ENCODE assay signal across 23 mouse cellular contexts in the genomic region with DNA sequence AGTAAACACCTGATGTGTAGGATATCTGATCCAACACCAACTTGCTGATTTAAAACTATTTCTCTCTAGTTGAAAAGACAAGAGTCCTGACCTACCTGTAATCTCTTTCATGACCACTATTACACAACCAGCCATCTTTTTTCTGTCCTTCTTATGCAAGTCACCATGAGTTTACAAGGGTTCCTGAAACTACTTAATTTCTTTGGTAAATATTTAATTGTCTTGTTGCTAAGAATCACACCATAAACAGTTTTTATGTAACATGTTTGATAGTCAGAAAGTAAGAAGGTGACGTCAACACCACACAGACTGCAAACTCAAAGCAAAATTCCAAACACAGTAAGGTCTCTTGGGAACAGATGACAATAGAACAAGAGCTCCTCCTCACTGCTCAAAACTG. TPM values are rescaled to one million over a fixed set of nuclear protein-coding genes. Genes with fewer than 3 reads are reported as not detected.
A peak's percentile ranks its signal among the peaks of the same experiment; 100 is the strongest.
DNase-seq lines count a peak whose midpoint lies in the region; ATAC-seq and TF ChIP-seq lines count a peak whose summit lies in the region.
"Had no signal": no experiment of that assay in that cellular context is flagged by ENCODE, and none has a peak within 500 bp of the region (broad histone marks: within the 10 kb centered on the region; RNA-seq: fewer than 3 reads in every experiment).

No protein-coding gene starts in this region.

- no peak overlapping the region for H3K4me3 ChIP-seq in liver, adult 2 months (ENCODE audit: insufficient read depth, low read depth, low read length)
- H3K4me3 ChIP-seq: embryonic facial prominence, embryonic 10.5 days; embryonic facial prominence, embryonic 12.5 days; forebrain, embryonic 13.5 days; forebrain, embryonic 15.5 days had no signal

- 0 out of 2 replicates have a peak, but pooled peaks have one; percentile 36 for ATAC-seq in megakaryocyte, adult 5-6 weeks (ENCODE audit: poor library complexity, severe bottlenecking)
- ATAC-seq: activated CD4-positive, CD25-positive, alpha-beta regulatory T cell, adult 4 months; CD4-positive, CD25-positive, alpha-beta regulatory T cell, adult 4 months; forebrain, embryonic 13.5 days; forebrain, embryonic 15.5 days; Patski had no signal

- 23% methylated on average over 1 of the region's 1 CpGs for WGBS in liver, adult 2 months

- TF ChIP-seq CTCF in liver, adult 2 months (IDR thresholded peaks at IDR 0.05; ENCODE audit: low read depth, low read length) = no peak

- H3K27ac ChIP-seq in liver, adult 2 months (replicated peaks; ENCODE audit: insufficient read depth, low read depth, low read length) = peak overlapping the region; percentile 44; the same call in 1 of the 2 replicates
- H3K27ac ChIP-seq: embryonic facial prominence, embryonic 10.5 days; embryonic facial prominence, embryonic 12.5 days; forebrain, embryonic 13.5 days; forebrain, embryonic 15.5 days had no signal

- DNase-seq in liver, adult 2 months (ENCODE audit: extremely low read depth, low read depth, low spot score) = peak; percentile 63
- no peak for DNase-seq in liver
- peak; percentile 71 for DNase-seq in lung, postnatal 25 days (ENCODE audit: low spot score)
- no peak for DNase-seq in lung, postnatal 4 days
- DNase-seq: adrenal gland, adult 8-10 months; adrenal gland, postnatal 14 days; adrenal gland, postnatal 36 days; B cell, adult 2 months; cerebellum, adult 11-12 months; cerebellum, adult 2 months; cerebellum, adult 9-10 months; cerebellum, postnatal 10 days; cerebellum, postnatal 25 days had no signal

- no peaks in the 10 kb centered on the region for H3K36me3 ChIP-seq in liver, adult 2 months (ENCODE audit: control insufficient read depth, insufficient read depth, low read length)
- H3K36me3 ChIP-seq: embryonic facial prominence, embryonic 10.5 days; embryonic facial prominence, embryonic 12.5 days; forebrain, embryonic 15.5 days; G1E had no signal

- H3K4me1 ChIP-seq in liver, adult 2 months (ENCODE audit: control insufficient read depth, insufficient read depth, low read length) = peaks cover 13% of the 10 kb centered on the region
- H3K4me1 ChIP-seq: embryonic facial prominence, embryonic 10.5 days; forebrain, embryonic 13.5 days had no signal

- H3K27me3 ChIP-seq in liver, adult 2 months (ENCODE audit: control insufficient read depth, insufficient read depth, low read length) = no peaks in the 10 kb centered on the region
- H3K27me3 ChIP-seq: CH12.LX; embryonic facial prominence, embryonic 12.5 days; forebrain, embryonic 13.5 days; forebrain, embryonic 15.5 days; Patski had no signal

- TF ChIP-seq POLR2A in liver, adult 2 months (IDR thresholded peaks at IDR 0.05; ENCODE audit: extremely low read depth, insufficient read depth, low read length) = no peak

- peaks cover 26% of the 10 kb centered on the region for H3K79me2 ChIP-seq in liver, adult 2 months (ENCODE audit: control insufficient read depth, insufficient read depth, low read length)

- no peak overlapping the region for H3K9ac ChIP-seq in liver, adult 2 months (ENCODE audit: low read depth, low read length)
- H3K9ac ChIP-seq: embryonic facial prominence, embryonic 12.5 days; forebrain, embryonic 13.5 days; forebrain, embryonic 15.5 days had no signal

RNA-seq across cellular contexts. Expression of gene Slc23a2, which starts 26.3 kb away (rescaled TPM):
- total RNA-seq in liver, adult 2 months (2014; rRNA removed) = 14.8 and 20.5 TPM in 2 replicates
- polyA plus RNA-seq in liver, adult 2 months (2012; rRNA removed) = 7.0 and 12.7 TPM in 2 replicates
- 9.5 and 11.4 TPM in 2 replicates for total RNA-seq in megakaryocyte, adult 5-6 weeks (2015)
- total RNA-seq in megakaryocyte, adult 5-6 weeks (2017) = 10.7 and 14.6 TPM in 2 replicates

Comparison
In these comparisons a context has a peak if more than half of its experiments do, and no peak if none do; other contexts are left out.
1. DNase-seq: peak in liver, adult 2 months (single experiment) and lung, postnatal 25 days (single experiment); none in liver (single experiment) and lung, postnatal 4 days (0 of 2).